Mouse (Mus musculus) hindbrain, embryonic 13.5 days (tissue): Measurements from ENCODE around the gene Tlk2. TPM values are rescaled to one million over a fixed set of nuclear protein-coding genes. Genes with fewer than 3 reads are reported as not detected.

Experiments used
- ATAC-seq: fragments of 200-750 bp; cut with Nextera tagmentation; 2 replicates; pipeline ENCODE4 v1.8.0; 2017; ENCODE audit warnings: moderate TSS enrichment; ENCODE audit not compliant: low FRiP score
- H3K27ac ChIP-seq: fragments of 300-500 bp; sonication (generic); 2 replicates; pipeline ENCODE4 v1.5.1; 2015; ENCODE audit warnings: inconsistent platforms, mild to moderate bottlenecking, moderate library complexity
- H3K27me3 ChIP-seq: fragments of 300-500 bp; sonication (generic); 2 replicates; pipeline ENCODE4 v1.6.1; 2015; ENCODE audit warnings: mild to moderate bottlenecking, inconsistent platforms
- H3K36me3 ChIP-seq: fragments of 300-500 bp; sonication (generic); 2 replicates; pipeline ENCODE4 v1.6.1; 2015; ENCODE audit warnings: mild to moderate bottlenecking, inconsistent platforms
- H3K4me1 ChIP-seq: fragments of 300-500 bp; sonication (generic); replicated peaks from 2 replicates; pipeline ENCODE4 v1.6.1; 2015; ENCODE audit warnings: inconsistent platforms
- H3K4me2 ChIP-seq: fragments of 300-500 bp; sonication (generic); 2 replicates; pipeline ENCODE4 v1.6.1; 2015; ENCODE audit warnings: inconsistent platforms, mild to moderate bottlenecking, moderate library complexity
- H3K4me3 ChIP-seq: fragments of 300-500 bp; sonication (generic); 2 replicates; pipeline ENCODE4 v1.5.1; 2015; ENCODE audit warnings: mild to moderate bottlenecking, inconsistent platforms
- H3K9ac ChIP-seq: fragments of 300-500 bp; sonication (generic); 2 replicates; pipeline ENCODE4 v1.6.1; 2015; ENCODE audit warnings: mild to moderate bottlenecking, inconsistent platforms
- H3K9me3 ChIP-seq: fragments of 300-500 bp; sonication (generic); 2 replicates; pipeline ENCODE4 v1.6.1; 2016; ENCODE audit warnings: inconsistent platforms
- WGBS: fragments of 180-500 bp; shearing (Covaris S2); methylation state at CpG from one replicate; pipeline ENCODE4 v1.1.7; 2015; 5-methylcytosine and 5-hydroxymethylcytosine counted together
- polyA plus RNA-seq: library from polyadenylated mRNA; unstranded; fragments of >200 nt; fragmentation: Nextera tagmentation; extraction: Ambion mirVana; gene quantifications from 2 replicates; pipeline ENCODE4 v1.2.1, GENCODE M21; 2015

Tlk2 gene
- polyA plus RNA-seq, 1 experiment from 2014 or later, result 18.1 TPM

DNA sequence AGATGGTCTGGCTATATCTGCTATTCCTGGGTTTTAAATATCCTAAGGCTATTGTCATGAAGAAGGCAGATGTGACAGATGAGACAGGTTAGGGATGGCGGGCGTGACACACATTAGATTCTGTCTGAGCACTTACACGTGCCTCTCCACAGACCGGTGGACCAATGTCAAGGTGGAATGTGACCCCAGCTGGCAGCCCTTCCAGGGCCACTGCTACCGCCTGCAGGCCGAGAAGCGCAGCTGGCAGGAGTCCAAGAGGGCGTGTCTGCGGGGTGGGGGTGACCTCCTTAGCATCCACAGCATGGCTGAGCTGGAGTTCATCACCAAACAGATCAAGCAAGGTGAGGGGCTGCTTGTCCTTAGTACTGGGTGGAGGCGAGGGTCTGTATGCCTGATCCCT lies 153.1 kb downstream of the Tlk2 start:
- Histone ChIP-seq H3K4me1 (peaks cover 20% of the 10 kb centered on the region), H3K27me3 (no peaks in the 10 kb centered on the region), H3K9me3 (no peaks in the 10 kb centered on the region), H3K36me3 (no peaks in the 10 kb centered on the region), H3K27ac (no peak overlapping the region), H3K4me2 (no peak overlapping the region), H3K4me3 (no peak overlapping the region), H3K9ac (no peak overlapping the region)
- WGBS, result 39% methylated on average over 10 of the region's 10 CpGs
- ATAC-seq, result 0 out of 2 replicates have a peak, but pooled peaks have one; percentile 26

DNA sequence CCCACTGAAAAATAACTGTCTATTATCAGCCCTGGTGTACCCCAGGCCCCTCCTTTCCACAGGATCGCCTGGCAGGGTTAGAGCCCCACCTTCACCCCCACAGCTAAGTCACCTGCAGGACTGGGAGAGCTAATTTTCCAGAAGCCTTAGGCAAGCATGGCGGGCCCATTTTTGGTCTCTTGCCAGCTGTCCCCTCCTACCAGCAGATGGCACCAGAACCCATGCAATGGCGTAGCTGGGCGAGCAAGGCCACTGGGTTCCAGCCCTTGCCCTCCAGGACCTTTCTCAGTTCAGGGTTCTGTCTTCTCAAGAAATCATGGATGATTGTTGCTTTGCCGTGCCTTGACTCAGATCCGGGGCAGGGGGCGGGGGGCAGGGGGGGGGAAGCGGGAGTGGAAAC lies 153.9 kb downstream of the Tlk2 start:
- WGBS, result 59% methylated on average over 8 of the region's 8 CpGs
- Histone ChIP-seq H3K36me3 (no peaks in the 10 kb centered on the region), H3K9ac (no peak overlapping the region), H3K4me1 (peaks cover 20% of the 10 kb centered on the region), H3K4me3 (no peak overlapping the region), H3K4me2 (no peak overlapping the region), H3K27ac (no peak overlapping the region), H3K27me3 (no peaks in the 10 kb centered on the region), H3K9me3 (no peaks in the 10 kb centered on the region)
- ATAC-seq, result no peak

Other genes starting within 250 kb of the Tlk2 start
- not detected in 2 replicates for gene Efcab3, start 115.2 kb upstream of the Tlk2 start, polyA plus RNA-seq
- 29.9 and 32.5 TPM in 2 replicates for gene Mettl2, start 52.4 kb upstream of the Tlk2 start, polyA plus RNA-seq
- gene Gm10842, start 31.9 kb upstream of the Tlk2 start, polyA plus RNA-seq, result not detected in 2 replicates
- gene Mrc2, start 113.8 kb downstream of the Tlk2 start, polyA plus RNA-seq, result 5.3 and 5.5 TPM in 2 replicates